Mouse (Mus musculus) right cerebral cortex, postnatal 10 days (tissue): ENCODE data around the gene Nbr1.
A peak's percentile ranks its signal among the peaks of the same experiment; 100 is the strongest.
"Not testable (repeated sequence)": the region's sequence is repeated elsewhere in the genome, so short reads cannot be mapped to it uniquely, and the experiment has no call there.

Experiments used
- DNase-seq, 2 experiments: peaks; one replicate each; pipeline ENCODE4 v3.0.0; 2021; ENCODE audit warnings: low spot score in 2 of 2

The Nbr1 gene

DNA sequence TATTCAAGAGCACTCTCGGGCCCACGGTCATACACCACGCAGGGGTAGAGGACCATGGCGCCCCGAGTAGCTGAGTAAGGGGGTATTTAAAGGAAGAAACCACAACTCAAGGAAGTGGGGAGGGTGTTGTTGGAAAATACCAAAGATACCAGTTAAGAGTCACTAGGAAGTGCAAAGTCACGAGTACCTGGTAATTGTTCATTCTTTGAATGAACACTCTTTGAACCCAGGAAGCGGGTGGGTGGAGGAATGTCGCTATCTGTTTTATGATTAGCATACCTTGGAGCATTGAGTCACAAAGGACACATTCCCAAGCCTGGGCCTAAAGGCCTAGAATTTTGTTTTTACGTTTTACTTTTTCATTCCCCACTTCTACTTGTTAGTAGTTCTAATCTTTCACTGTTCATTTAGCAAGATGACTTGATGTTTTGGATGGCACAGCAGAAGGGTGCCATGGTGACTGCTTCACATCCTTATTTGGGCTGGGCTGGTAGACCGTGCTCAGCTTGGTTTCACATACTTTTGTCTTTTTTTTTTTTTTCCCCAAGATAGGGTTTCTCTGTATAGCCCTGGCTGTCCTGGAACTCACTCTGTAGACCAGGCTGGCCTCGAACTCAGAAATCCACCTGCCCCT, 68.2 kb downstream of the Nbr1 start:
- DNase-seq, result not testable (repeated sequence)

DNA sequence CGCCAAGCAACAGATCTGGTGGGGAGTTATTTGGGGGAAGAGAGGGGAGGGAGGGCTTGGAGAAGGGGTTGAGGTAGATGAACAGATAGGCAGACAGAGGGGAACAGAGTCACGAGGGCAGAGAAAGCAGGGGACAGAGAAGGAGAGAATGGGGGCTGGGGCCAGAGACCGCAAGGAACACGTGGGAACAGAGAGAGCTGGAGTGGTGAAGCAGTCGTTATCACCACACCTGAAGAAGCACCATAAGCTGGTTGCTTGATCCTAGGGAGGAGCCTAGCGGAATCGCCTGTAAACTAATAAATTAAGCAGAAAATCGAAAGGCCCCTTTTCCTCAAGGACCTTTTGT, 74.7 kb downstream of the Nbr1 start:
- peak in 1 of 2 experiments; percentile 58 for DNase-seq

DNA sequence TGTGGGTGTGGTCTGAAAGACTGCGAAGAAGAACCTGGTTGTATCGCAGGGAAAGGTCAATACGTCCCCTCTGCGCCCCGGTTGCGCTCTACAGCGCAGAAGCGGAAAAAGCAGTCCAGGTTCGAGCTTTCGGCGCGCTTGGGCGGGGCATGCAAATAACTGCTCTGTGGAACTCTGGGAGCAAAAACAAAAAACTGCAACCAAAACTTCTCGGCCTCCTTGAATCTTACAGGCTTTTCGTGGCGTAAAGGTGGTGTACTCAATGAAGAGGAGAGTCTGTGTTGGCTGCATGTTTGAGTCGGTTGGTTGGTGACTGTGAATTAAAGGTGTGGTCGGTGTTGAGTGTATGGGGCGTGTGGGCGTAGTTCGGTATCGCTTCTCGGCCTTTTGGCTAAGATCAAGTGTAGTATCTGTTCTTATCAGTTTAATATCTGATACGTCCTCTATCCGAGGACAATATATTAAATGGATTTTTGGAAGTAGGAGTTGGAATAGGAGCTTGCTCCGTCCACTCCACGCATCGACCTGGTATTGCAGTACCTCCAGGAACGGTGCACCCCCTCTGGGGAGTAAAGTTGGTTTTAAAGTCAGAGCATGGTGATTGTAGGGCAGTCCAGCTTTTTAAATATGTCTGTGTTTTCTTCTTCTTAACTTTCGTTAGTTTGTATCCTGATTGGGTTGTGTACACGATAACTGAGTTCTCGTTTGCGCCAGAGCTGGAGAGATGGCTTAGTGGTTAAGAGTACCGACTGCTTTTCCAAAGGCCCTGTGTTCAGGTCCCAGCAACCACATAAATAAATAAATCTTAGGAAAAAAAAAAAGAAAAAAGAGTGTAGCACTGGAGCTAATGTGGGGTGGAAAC, 75.3 kb downstream of the Nbr1 start, which contains the start of gene Rdm1:
Gene Rdm1 (plus strand): TSS at position 201 of the 862 bp plus-strand sequence.
- DNase-seq, result peak; percentile 90 to 91

DNA sequence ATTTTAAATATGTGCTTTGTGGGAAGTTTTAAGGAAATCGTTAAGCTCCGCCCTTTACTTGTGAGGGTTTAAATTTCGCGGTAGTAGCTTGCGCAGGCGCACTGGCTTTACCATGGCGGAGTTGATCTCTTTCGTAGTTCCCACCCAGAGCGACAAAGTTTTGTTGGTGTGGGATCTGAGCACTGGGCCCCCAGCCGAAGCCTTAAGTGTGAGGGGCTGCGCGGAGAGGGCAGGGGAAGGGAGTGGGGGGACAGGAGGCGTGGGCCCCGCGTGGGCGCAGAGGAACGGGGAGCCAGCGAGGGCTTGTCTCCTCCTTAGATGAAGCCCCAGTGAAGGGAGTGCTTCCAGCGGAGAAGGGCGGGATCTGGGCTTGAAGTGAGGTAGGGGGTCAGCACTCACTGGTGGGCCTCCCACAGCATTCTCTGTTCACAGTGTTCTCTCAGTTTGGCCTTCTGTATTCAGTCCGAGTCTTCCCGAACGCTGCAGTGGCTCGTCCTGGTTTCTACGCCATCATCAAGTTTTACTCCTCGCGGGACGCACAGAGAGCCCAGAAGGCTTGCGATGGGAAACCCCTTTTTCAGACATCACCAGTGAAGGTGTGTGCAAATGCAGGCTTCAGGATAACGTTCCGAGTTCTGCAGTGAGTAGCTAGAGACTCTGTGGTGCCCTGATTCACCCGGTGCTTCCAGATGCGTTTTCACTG, 76.1 kb downstream of the Nbr1 start:
- DNase-seq, result peak; percentile 89 to 92

DNA sequence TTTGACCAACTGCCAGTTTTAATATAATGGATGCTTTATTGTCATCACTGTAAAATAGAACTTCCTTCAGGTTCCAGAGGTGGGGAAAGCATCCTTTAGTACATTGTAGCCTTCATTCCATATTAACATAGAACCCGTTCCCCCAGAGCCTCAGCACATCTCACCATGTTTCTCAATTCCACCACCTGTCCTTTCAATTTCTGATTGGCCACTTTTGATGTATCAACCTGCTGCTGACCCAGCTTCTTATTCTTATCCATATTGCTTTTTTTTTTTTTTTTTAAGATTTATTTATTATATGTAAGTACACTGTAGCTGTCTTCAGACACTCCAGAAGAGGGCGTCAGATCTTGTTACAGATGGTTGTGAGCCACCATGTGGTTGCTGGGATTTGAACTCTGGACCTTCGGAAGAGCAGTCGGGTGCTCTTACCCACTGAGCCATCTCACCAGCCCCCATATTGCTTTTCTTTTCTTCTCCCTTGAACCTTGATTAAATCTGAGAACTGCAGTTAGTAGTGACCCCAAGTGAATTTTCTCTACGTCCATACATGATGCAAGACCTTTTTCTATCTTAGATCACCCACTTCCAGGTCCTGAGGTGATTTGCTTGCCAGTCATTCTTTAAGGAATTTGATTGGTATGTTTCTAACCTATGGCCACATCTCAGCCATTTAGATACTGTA, 76.9 kb downstream of the Nbr1 start:
- DNase-seq, result not testable (repeated sequence)
